Mouse (Mus musculus): ENCODE measurements around the gene Gjb4. TPM values are rescaled to one million over a fixed set of nuclear protein-coding genes. Genes with fewer than 3 reads are reported as not detected.

Gene Gjb4
- polyA plus RNA-seq, 1 experiment from 2014 or later: 0.13 TPM

DNA sequence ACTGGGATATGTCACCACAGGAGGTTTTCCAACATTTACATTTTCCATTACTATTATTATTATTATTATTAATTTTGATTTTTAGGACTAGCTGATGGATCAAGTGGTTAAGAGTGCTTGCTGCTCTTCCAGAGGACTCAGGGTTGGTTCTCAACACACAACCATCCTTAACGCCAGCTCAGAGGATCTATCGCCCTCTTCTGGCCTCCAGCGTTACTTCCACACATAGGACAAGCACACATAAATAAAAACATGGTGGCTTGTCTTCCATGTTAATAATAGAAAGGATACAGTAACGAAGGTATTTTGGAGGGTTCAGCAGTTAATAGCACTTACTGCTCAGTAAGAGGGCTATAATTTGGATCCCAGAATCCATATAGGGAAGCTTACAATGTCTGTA is 20.8 kb upstream of the Gjb4 start:
- Histone ChIP-seq H3K27me3 (ENCODE audit: control insufficient read depth, insufficient read depth, low read depth, low read length) (no peaks in the 10 kb centered on the region), H3K9me3 (replicated peaks; ENCODE audit: control insufficient read depth, low read length, poor library complexity, severe bottlenecking) (no peaks in the 10 kb centered on the region), H3K36me3 (ENCODE audit: control insufficient read depth, insufficient read depth, low read length) (no peaks in the 10 kb centered on the region), H3K4me2 (ENCODE audit: low read length) (no peak overlapping the region), H3K27ac (ENCODE audit: low read length) (no peak overlapping the region), H3K9ac (ENCODE audit: low read depth, low read length) (no peak overlapping the region), H3K4me1 (ENCODE audit: control insufficient read depth, insufficient read depth, low read length) (peaks cover 4% of the 10 kb centered on the region; the same call in 1 of the 2 replicates), H3K4me3 (ENCODE audit: low read depth, low read length) (no peak overlapping the region)
- no peak for ATAC-seq
- WGBS: 83% methylated on average over 4 of the region's 4 CpGs

DNA sequence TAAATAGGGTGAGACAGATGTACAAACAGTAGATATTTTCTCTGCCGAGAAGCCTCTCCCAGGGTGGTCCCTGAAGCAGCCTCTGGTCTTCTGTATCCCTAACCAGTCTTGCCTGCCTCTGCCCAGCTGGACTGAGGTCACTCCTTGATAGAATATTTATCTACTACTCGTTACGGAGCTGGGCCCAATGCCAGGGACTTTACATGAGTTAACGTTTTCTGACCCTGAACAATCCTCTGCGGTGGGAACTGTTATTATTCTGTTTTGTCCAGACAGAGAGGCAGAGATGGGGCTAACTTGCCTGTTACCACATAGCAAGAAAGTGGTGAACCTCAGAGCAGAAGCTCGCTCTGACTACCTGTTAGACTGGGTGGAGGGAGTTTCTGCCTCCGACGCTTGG is 19.6 kb upstream of the Gjb4 start:
- H3K4me2 ChIP-seq (ENCODE audit: low read length): no peak overlapping the region
- H3K4me3 ChIP-seq (ENCODE audit: low read depth, low read length): no peak overlapping the region
- H3K27me3 ChIP-seq (ENCODE audit: control insufficient read depth, insufficient read depth, low read depth, low read length): no peaks in the 10 kb centered on the region
- no peak overlapping the region for H3K9ac ChIP-seq (ENCODE audit: low read depth, low read length)
- H3K4me1 ChIP-seq (ENCODE audit: control insufficient read depth, insufficient read depth, low read length): peaks cover 7% of the 10 kb centered on the region; the same call in 1 of the 2 replicates
- H3K36me3 ChIP-seq (ENCODE audit: control insufficient read depth, insufficient read depth, low read length): no peaks in the 10 kb centered on the region
- no peak overlapping the region for H3K27ac ChIP-seq (ENCODE audit: low read length)
- WGBS: 54% methylated on average over 8 of the region's 8 CpGs
- ATAC-seq: no peak
- no peaks in the 10 kb centered on the region for H3K9me3 ChIP-seq (replicated peaks; ENCODE audit: control insufficient read depth, low read length, poor library complexity, severe bottlenecking)

DNA sequence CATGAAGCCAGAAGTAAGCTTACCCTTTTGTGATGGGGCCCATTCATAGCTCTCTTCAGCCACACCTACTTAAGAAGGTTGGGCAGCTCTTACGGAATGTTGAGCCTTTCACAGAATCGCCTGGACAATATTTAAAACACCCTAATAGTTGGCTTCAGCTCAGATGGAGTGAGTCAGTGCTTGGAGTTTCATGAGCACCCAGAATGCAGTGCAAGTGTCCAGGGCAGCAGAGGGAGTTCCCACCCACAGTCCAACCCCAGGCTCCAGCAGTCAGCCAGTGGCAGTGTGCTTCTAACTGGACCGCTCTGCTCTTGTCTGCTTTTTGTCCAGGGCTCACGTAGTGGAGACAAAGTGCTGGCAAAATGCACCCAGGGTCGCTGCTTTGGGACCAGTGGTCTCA is 17.7 kb upstream of the Gjb4 start:
- Histone ChIP-seq H3K27me3 (ENCODE audit: control insufficient read depth, insufficient read depth, low read depth, low read length) (no peaks in the 10 kb centered on the region), H3K4me2 (ENCODE audit: low read length) (no peak overlapping the region), H3K36me3 (ENCODE audit: control insufficient read depth, insufficient read depth, low read length) (no peaks in the 10 kb centered on the region), H3K9me3 (replicated peaks; ENCODE audit: control insufficient read depth, low read length, poor library complexity, severe bottlenecking) (no peaks in the 10 kb centered on the region), H3K4me3 (ENCODE audit: low read depth, low read length) (no peak overlapping the region), H3K9ac (ENCODE audit: low read depth, low read length) (no peak overlapping the region), H3K4me1 (ENCODE audit: control insufficient read depth, insufficient read depth, low read length) (peaks cover 8% of the 10 kb centered on the region; the same call in 1 of the 2 replicates), H3K27ac (ENCODE audit: low read length) (no peak overlapping the region)
- 74% methylated on average over 5 of the region's 5 CpGs for WGBS
- ATAC-seq: no peak

DNA sequence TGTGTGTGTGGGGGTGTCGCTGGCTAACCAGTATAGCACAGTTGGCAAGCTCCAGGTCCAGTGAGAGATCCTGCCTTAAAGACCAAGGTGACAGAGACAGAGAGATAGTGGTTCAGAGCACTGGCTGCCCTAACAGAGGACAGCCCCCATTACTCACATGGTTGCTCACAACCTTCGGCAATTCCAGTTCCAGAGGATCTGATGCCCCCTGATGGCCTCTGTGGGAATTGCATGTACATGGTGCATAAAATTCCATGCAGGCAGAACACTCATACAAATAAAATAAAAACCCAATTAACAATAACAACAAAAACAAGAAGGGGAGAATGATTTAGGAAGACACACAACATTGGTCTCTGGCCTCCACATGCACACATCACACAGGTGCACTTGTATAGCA is 16.6 kb upstream of the Gjb4 start:
- Histone ChIP-seq H3K4me2 (ENCODE audit: low read length) (no peak overlapping the region), H3K36me3 (ENCODE audit: control insufficient read depth, insufficient read depth, low read length) (no peaks in the 10 kb centered on the region)

DNA sequence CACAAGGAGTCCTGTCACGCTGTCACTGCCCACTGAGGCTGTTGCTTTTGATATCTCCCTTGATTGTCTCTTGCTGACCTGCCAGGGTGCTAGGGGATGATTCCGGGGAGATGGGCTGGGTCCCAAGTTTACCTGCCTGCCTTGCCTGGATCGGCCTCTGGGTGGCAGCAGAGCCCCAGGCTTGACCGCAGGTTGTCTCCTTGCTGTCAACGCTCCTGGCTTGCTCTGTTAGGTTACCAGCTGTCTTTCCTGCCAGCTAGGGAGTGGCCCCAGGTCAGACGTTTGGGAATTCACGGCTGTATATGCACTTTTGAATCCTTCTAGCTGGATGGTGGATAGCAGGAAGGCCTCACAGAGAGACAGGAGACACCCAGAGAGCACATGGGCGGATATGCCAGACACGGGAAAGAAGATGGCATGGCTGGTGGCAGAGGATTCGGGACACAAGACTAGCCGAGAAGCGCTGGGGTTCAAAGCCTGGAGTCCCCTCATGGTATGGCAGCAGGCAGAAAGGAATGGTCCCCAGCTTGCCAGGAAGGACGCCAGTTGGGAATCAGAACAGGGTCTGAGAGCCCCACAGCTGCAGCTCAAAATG is 14.6 kb upstream of the Gjb4 start:
- H3K27ac ChIP-seq (ENCODE audit: low read length): no peak overlapping the region
- no peak overlapping the region for H3K9ac ChIP-seq (ENCODE audit: low read depth, low read length)
- WGBS: 33% methylated on average over 13 of the region's 13 CpGs
- ATAC-seq: peak; percentile 61; the same call in 1 of the 2 replicates
- peaks cover 13% of the 10 kb centered on the region; the same call in 1 of the 2 replicates for H3K4me1 ChIP-seq (ENCODE audit: control insufficient read depth, insufficient read depth, low read length)
- H3K36me3 ChIP-seq (ENCODE audit: control insufficient read depth, insufficient read depth, low read length): no peaks in the 10 kb centered on the region
- no peak overlapping the region for H3K4me3 ChIP-seq (ENCODE audit: low read depth, low read length)
- H3K9me3 ChIP-seq (replicated peaks; ENCODE audit: control insufficient read depth, low read length, poor library complexity, severe bottlenecking): no peaks in the 10 kb centered on the region
- H3K27me3 ChIP-seq (ENCODE audit: control insufficient read depth, insufficient read depth, low read depth, low read length): no peaks in the 10 kb centered on the region
- no peak overlapping the region; the same call in 1 of the 2 replicates for H3K4me2 ChIP-seq (ENCODE audit: low read length)

More for the DNA sequence above, 16.6 kb upstream of the Gjb4 start:
- no peak overlapping the region for H3K9ac ChIP-seq (ENCODE audit: low read depth, low read length)
- no peak overlapping the region for H3K27ac ChIP-seq (ENCODE audit: low read length)
- peaks cover 10% of the 10 kb centered on the region; the same call in 1 of the 2 replicates for H3K4me1 ChIP-seq (ENCODE audit: control insufficient read depth, insufficient read depth, low read length)
- H3K27me3 ChIP-seq (ENCODE audit: control insufficient read depth, insufficient read depth, low read depth, low read length): no peaks in the 10 kb centered on the region
- no peaks in the 10 kb centered on the region for H3K9me3 ChIP-seq (replicated peaks; ENCODE audit: control insufficient read depth, low read length, poor library complexity, severe bottlenecking)
- 58% methylated on average over 2 of the region's 2 CpGs for WGBS
- no peak for ATAC-seq
- no peak overlapping the region for H3K4me3 ChIP-seq (ENCODE audit: low read depth, low read length)

DNA sequence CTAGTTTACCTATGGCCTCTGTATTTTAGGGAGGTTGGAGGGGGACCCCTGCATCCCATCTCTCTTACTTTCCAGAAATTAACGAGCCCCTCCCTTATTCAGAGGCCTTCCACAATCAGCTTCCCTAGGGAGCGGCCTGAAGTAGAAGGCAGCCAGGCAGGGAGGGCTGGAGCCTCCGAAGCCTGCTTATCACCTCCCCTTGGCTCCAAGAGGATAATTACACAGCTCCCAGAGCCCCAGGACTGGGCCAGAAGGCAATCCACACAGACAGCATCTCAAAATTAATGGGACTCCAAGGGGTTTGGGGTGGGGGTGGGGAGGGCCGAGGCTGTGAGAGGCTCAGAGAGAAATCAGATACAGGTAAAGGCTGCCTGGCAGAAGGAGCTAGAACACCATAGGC is 12.0 kb upstream of the Gjb4 start:
- no peak for ATAC-seq
- Histone ChIP-seq H3K9me3 (replicated peaks; ENCODE audit: control insufficient read depth, low read length, poor library complexity, severe bottlenecking) (no peaks in the 10 kb centered on the region), H3K27me3 (ENCODE audit: control insufficient read depth, insufficient read depth, low read depth, low read length) (no peaks in the 10 kb centered on the region), H3K4me2 (ENCODE audit: low read length) (no peak overlapping the region), H3K36me3 (ENCODE audit: control insufficient read depth, insufficient read depth, low read length) (no peaks in the 10 kb centered on the region), H3K4me3 (ENCODE audit: low read depth, low read length) (no peak overlapping the region), H3K9ac (ENCODE audit: low read depth, low read length) (peak overlapping the region; percentile 3; the same call in 1 of the 2 replicates), H3K27ac (ENCODE audit: low read length) (no peak overlapping the region), H3K4me1 (ENCODE audit: control insufficient read depth, insufficient read depth, low read length) (peaks cover 11% of the 10 kb centered on the region; the same call in 1 of the 2 replicates)
- 12% methylated on average over 4 of the region's 4 CpGs for WGBS

DNA sequence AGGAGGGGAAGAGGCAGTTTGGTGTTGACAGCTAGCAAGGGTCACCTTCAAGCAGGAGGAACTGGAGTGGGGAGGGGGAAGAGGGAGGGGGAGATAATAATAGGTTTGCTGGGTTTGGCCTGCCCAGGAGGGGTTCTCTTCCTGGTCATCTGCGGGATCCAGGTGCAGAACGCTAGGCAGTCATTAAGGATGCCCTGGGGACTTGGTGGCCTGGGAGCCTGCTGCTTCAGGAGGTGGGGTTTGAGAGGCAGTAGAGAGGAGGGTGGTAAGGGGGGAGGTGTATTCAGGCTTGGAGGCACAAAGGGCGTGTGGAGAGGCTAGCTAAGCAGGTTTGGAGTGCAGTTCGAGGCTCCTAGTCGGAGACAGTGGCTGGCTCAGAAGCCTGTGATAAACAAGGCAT is 11.6 kb upstream of the Gjb4 start:
- Histone ChIP-seq H3K9me3 (replicated peaks; ENCODE audit: control insufficient read depth, low read length, poor library complexity, severe bottlenecking) (no peaks in the 10 kb centered on the region), H3K4me3 (ENCODE audit: low read depth, low read length) (no peak overlapping the region), H3K4me2 (ENCODE audit: low read length) (no peak overlapping the region), H3K36me3 (ENCODE audit: control insufficient read depth, insufficient read depth, low read length) (no peaks in the 10 kb centered on the region), H3K4me1 (ENCODE audit: control insufficient read depth, insufficient read depth, low read length) (peaks cover 11% of the 10 kb centered on the region; the same call in 1 of the 2 replicates), H3K27ac (ENCODE audit: low read length) (peak overlapping the region; percentile 19; the same call in 1 of the 2 replicates), H3K9ac (ENCODE audit: low read depth, low read length) (peak overlapping the region; percentile 3; the same call in 1 of the 2 replicates), H3K27me3 (ENCODE audit: control insufficient read depth, insufficient read depth, low read depth, low read length) (no peaks in the 10 kb centered on the region)
- ATAC-seq: no peak
- WGBS: 23% methylated on average over 5 of the region's 5 CpGs

DNA sequence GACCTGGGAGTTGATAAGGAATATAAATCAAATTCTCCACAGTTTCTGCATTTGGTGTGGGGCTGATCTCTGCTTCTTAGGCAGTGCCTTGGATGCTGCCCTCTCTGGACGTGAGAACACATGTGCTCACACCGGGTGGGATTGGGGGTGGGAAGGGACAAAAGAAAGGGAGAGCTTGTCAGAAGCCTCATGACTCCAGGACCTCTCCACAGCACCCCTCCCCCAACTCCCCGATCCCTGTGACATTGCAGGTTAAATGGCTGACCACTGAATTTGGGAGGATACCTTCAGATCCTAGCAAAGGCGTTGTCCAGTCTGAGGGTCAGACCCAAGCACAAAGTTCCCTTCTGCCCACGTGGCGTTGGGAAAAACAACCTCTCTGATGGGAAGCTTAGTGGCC is 10.6 kb upstream of the Gjb4 start:
- H3K27ac ChIP-seq (ENCODE audit: low read length): no peak overlapping the region
- 69% methylated on average over 6 of the region's 6 CpGs for WGBS
- H3K4me2 ChIP-seq (ENCODE audit: low read length): no peak overlapping the region
- H3K4me3 ChIP-seq (ENCODE audit: low read depth, low read length): no peak overlapping the region
- no peak overlapping the region for H3K9ac ChIP-seq (ENCODE audit: low read depth, low read length)
- no peaks in the 10 kb centered on the region for H3K36me3 ChIP-seq (ENCODE audit: control insufficient read depth, insufficient read depth, low read length)
- H3K4me1 ChIP-seq (ENCODE audit: control insufficient read depth, insufficient read depth, low read length): peaks cover 11% of the 10 kb centered on the region; the same call in 1 of the 2 replicates
- H3K9me3 ChIP-seq (replicated peaks; ENCODE audit: control insufficient read depth, low read length, poor library complexity, severe bottlenecking): no peaks in the 10 kb centered on the region
- no peak for ATAC-seq
- no peaks in the 10 kb centered on the region for H3K27me3 ChIP-seq (ENCODE audit: control insufficient read depth, insufficient read depth, low read depth, low read length)

DNA sequence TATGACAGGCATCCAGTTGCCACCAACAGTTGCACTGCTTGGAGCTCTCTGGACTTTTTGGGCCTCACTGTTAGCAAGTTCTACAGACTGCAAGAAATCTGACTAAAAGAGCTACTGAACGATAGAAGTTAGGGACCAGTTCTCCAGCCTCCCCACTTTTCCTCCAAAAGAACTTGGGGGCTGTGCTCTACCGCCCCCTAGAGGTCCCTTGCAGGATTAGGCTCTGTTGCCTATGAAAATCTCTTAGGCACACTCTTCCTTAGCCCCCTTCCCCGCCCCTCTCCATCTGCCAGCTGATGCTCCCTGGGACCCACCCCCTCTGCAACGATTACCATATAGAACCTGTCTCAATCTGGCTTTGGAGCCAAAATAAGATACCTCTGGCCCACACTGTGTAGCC is 9.4 kb upstream of the Gjb4 start:
- Histone ChIP-seq H3K36me3 (ENCODE audit: control insufficient read depth, insufficient read depth, low read length) (no peaks in the 10 kb centered on the region), H3K27me3 (ENCODE audit: control insufficient read depth, insufficient read depth, low read depth, low read length) (no peaks in the 10 kb centered on the region), H3K4me2 (ENCODE audit: low read length) (no peak overlapping the region), H3K4me1 (ENCODE audit: control insufficient read depth, insufficient read depth, low read length) (peaks cover 7% of the 10 kb centered on the region; the same call in 1 of the 2 replicates), H3K9me3 (replicated peaks; ENCODE audit: control insufficient read depth, low read length, poor library complexity, severe bottlenecking) (no peaks in the 10 kb centered on the region), H3K9ac (ENCODE audit: low read depth, low read length) (no peak overlapping the region), H3K4me3 (ENCODE audit: low read depth, low read length) (no peak overlapping the region), H3K27ac (ENCODE audit: low read length) (no peak overlapping the region)
- 65% methylated on average over 4 of the region's 4 CpGs for WGBS
- no peak for ATAC-seq
